Mouse (Mus musculus) myocyte (in vitro differentiated cells): Measurements from ENCODE around the gene Cmklr1.

Source experiments
- CEBPB ChIP-seq: IDR thresholded peaks from 2 replicates; pipeline ENCODE4 v1.6.1; 2011; ENCODE audit warnings: mild to moderate bottlenecking, moderate library complexity; ENCODE audit not compliant: poor library complexity, insufficient read depth, severe bottlenecking
- E2F4 ChIP-seq: IDR thresholded peaks from one replicate; pipeline ENCODE4 v1.6.1; 2011; ENCODE audit warnings: mild to moderate bottlenecking, control low read depth, moderate library complexity; ENCODE audit not compliant: insufficient read depth
- MAX ChIP-seq: IDR thresholded peaks from one replicate; pipeline ENCODE4 v1.6.1; 2011; ENCODE audit warnings: low read depth, mild to moderate bottlenecking, control low read depth
- MYOG ChIP-seq, 3 experiments: IDR thresholded peaks; one replicate each; pipeline ENCODE4 v1.6.1; 2011; ENCODE audit warnings: control low read depth in 2 of 3, low read depth in 2 of 3, mild to moderate bottlenecking in 2 of 3; ENCODE audit not compliant: insufficient read length in 2 of 3, control insufficient read depth in 1 of 3, insufficient read depth in 1 of 3
- POLR2A ChIP-seq: IDR thresholded peaks from one replicate; pipeline ENCODE4 v1.6.1; 2011; ENCODE audit warnings: low read depth, mild to moderate bottlenecking, control low read depth, moderate library complexity; ENCODE audit not compliant: insufficient read length
- POLR2AphosphoS2 ChIP-seq: IDR thresholded peaks from one replicate; pipeline ENCODE4 v1.6.1; 2011; ENCODE audit warnings: low read depth, control low read depth; ENCODE audit not compliant: insufficient read length
- SRF ChIP-seq: IDR thresholded peaks from one replicate; pipeline ENCODE4 v1.6.1; 2011; ENCODE audit warnings: low read depth; ENCODE audit not compliant: control insufficient read depth, insufficient read length
- TCF12 ChIP-seq: IDR thresholded peaks from one replicate; pipeline ENCODE4 v1.6.1; 2011; ENCODE audit warnings: mild to moderate bottlenecking, control low read depth; ENCODE audit not compliant: poor library complexity, insufficient read depth, severe bottlenecking
- USF1 ChIP-seq: IDR thresholded peaks from one replicate; pipeline ENCODE4 v1.6.1; 2011; ENCODE audit warnings: low read depth, mild to moderate bottlenecking, control low read depth, moderate library complexity

- TF ChIP-seq USF1 (no peak), POLR2A (no peak), E2F4 (no peak), POLR2AphosphoS2 (no peak), CEBPB (no peak), MAX (no peak), MYOG (IDR thresholded peaks at IDR 0.05; ENCODE audit: control insufficient read depth in 1 of 3, insufficient read depth in 1 of 3, insufficient read length in 2 of 3, low read depth in 2 of 3) (no peak), SRF (no peak), TCF12 (no peak)
Measured at GRCm38 (mm10) chr5:113608511-113608910, 41.7 kb downstream of the Cmklr1 start.
